Mouse (Mus musculus): ENCODE measurements around the gene Tyms. TPM values are rescaled to one million over a fixed set of nuclear protein-coding genes. Genes with fewer than 3 reads are reported as not detected.

Gene Tyms
- 393 and 408 TPM in 2 replicates for polyA plus RNA-seq (2014; fragmentation: Nextera tagmentation; extraction: Ambion mirVana)

DNA sequence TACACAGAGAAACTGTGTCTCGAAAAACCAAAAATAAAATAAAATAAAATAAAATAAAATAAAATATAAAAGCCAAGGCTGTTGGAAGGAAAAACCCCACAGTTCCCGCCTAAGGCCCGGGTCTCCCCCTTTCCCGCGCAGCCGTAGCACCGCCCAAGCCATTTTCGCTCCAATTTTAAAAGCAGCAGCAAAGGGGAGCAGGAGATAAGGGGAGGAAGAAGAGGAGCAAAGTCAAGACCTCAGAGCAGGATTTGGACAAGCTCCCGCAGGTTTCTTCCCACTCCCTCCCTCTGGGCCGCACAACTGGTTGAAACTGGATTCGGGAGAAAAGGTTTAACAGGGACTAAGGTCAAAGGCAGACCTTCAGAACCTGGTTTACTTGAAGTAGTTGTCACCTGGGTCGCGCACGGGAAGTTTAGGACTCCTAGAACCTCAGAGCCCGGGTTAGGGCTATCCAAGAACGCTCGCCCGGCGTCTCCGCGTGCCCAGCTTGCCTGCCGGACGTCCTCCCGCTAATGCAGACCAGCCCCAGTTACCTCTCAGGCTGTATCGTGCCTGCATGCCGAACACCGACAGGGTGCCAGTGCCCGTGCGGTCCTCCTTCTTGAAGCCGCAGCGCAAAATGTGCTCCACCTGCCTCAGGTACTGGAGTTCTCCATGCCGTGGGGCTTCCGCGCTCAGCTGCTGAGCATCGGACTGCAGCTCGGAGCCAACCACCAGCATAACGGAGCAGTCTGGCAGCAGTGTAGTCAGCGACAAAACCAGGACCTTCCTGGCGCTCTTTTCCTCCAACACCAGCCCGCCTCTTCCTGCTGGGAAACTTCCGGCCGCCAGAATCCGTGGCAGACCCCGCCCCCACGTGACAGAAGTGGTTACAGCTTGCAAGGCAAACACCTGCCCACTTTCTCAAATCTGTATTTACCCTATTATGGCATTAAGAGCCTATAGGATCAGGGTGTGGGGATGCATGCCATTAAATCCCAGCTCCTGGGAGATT is at the start of gene Tyms:
Tyms (minus strand) TSS at position 793 of the 997 bp plus-strand sequence.
- H3K4me1 ChIP-seq (ENCODE audit: control insufficient read depth, insufficient read depth, low read length), result peaks cover 3% of the 10 kb centered on the region; the same call in 1 of the 2 replicates
- H3K4me3 ChIP-seq (ENCODE audit: low read depth, low read length), result peak within 1 kb of the TSS; percentile 70
- peaks cover 7% of the 10 kb centered on the region; the same call in 1 of the 2 replicates for H3K36me3 ChIP-seq (ENCODE audit: control insufficient read depth, insufficient read depth, low read length)
- DNase-seq (ENCODE audit: low spot score) (peak; percentile 92), ATAC-seq (ENCODE audit: insufficient number of reproducible peaks, low FRiP score, low TSS enrichment, low read depth) (peak; percentile 82; the same call in 1 of the 2 replicates)
- H3K27ac ChIP-seq (replicated peaks; ENCODE audit: low read depth, low read length), result peak within 1 kb of the TSS; percentile 74
- WGBS, result 1% methylated on average over 45 of the region's 45 CpGs
- peak within 1 kb of the TSS; percentile 74 for H3K9ac ChIP-seq (ENCODE audit: low read length)
- no peaks in the 10 kb centered on the region for H3K27me3 ChIP-seq (ENCODE audit: control insufficient read depth, insufficient read depth, low read length)
- peak within 1 kb of the TSS; percentile 47 for H3K4me2 ChIP-seq (ENCODE audit: low read depth, severe bottlenecking)
- H3K9me3 ChIP-seq (ENCODE audit: control insufficient read depth, low read length), result no peaks in the 10 kb centered on the region

DNA sequence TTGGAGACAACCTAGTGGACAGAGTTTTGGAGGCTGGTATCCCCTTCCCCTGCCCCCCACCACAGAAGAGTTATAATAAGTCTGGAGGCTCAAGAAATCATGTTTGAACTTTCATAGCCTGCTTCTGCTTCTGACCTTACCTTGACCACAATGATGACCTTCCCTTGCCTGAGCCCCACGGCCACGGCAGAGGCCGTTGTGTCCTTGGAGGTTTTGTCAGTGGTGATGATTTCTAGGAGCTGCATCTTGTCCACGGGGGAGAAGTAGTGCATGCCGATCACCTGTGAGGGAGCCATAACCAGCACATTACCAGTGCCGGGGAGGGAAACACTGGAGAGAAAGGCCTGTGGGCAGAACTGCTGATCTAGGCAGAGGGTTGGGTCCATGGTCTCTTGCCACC is 49.1 kb upstream of the Tyms start:
- ATAC-seq (ENCODE audit: insufficient number of reproducible peaks, low FRiP score, low TSS enrichment, low read depth), result no peak
- Histone ChIP-seq H3K4me2 (ENCODE audit: low read depth, severe bottlenecking) (no peak overlapping the region), H3K9ac (ENCODE audit: low read length) (no peak overlapping the region), H3K4me1 (ENCODE audit: control insufficient read depth, insufficient read depth, low read length) (no peaks in the 10 kb centered on the region), H3K9me3 (ENCODE audit: control insufficient read depth, low read length) (no peaks in the 10 kb centered on the region), H3K4me3 (ENCODE audit: low read depth, low read length) (no peak overlapping the region), H3K27me3 (ENCODE audit: control insufficient read depth, insufficient read depth, low read length) (no peaks in the 10 kb centered on the region), H3K27ac (replicated peaks; ENCODE audit: low read depth, low read length) (no peak overlapping the region), H3K36me3 (ENCODE audit: control insufficient read depth, insufficient read depth, low read length) (peaks cover 11% of the 10 kb centered on the region; the same call in 1 of the 2 replicates)
- 90% methylated on average over 6 of the region's 6 CpGs for WGBS
- DNase-seq (ENCODE audit: low spot score), result no peak

DNA sequence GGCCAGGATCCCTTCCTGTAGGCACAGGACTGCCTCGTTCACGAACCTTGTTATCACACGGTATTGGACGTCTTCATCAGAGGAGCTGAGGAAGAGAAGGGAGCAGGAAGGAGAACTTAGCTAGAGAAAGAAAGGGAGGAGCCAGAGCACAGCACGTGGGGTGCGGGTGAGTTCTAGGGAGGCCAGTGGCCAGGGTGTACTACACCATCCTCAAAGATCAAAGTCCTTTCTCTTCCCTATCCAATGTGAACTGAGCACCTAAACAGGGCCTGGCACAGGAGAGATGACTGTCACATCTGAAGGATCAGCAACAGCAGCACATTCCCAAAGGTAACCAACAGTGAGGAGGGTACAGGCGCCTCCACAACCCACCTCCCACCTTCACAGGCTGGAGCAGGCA is 46.7 kb upstream of the Tyms start:
- ATAC-seq (ENCODE audit: insufficient number of reproducible peaks, low FRiP score, low TSS enrichment, low read depth) (no peak), DNase-seq (ENCODE audit: low spot score) (no peak)
- H3K4me1 ChIP-seq (ENCODE audit: control insufficient read depth, insufficient read depth, low read length), result no peaks in the 10 kb centered on the region
- H3K9ac ChIP-seq (ENCODE audit: low read length), result no peak overlapping the region
- H3K4me3 ChIP-seq (ENCODE audit: low read depth, low read length), result no peak overlapping the region
- no peak overlapping the region for H3K27ac ChIP-seq (replicated peaks; ENCODE audit: low read depth, low read length)
- no peak overlapping the region for H3K4me2 ChIP-seq (ENCODE audit: low read depth, severe bottlenecking)
- peaks cover 4% of the 10 kb centered on the region; the same call in 1 of the 2 replicates for H3K27me3 ChIP-seq (ENCODE audit: control insufficient read depth, insufficient read depth, low read length)
- no peaks in the 10 kb centered on the region for H3K9me3 ChIP-seq (ENCODE audit: control insufficient read depth, low read length)
- peaks cover 11% of the 10 kb centered on the region; the same call in 1 of the 2 replicates for H3K36me3 ChIP-seq (ENCODE audit: control insufficient read depth, insufficient read depth, low read length)
- 90% methylated on average over 7 of the region's 7 CpGs for WGBS

DNA sequence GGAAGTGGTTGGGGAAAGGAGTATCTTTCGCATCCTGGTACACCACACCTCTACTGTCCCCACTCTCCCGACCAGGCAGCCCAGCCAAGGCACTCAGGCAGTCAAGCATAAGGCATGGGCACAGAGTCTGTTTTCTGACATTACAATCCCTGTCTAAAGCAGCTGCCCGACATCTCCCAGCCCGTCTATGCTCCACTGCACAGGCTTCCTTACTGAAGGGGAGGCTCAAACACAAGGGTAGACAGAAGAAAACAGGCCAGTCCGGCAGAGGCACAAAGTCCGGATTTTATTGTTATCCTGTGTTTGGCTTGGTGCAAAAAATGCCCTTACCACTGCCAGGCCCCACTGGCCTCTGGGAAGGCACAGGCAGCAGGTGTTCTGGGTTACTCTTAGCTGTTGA is 45.7 kb upstream of the Tyms start:
- H3K9me3 ChIP-seq (ENCODE audit: control insufficient read depth, low read length), result no peaks in the 10 kb centered on the region
- H3K27me3 ChIP-seq (ENCODE audit: control insufficient read depth, insufficient read depth, low read length), result peaks cover 9% of the 10 kb centered on the region; the same call in 1 of the 2 replicates
- no peak overlapping the region for H3K9ac ChIP-seq (ENCODE audit: low read length)
- no peaks in the 10 kb centered on the region for H3K4me1 ChIP-seq (ENCODE audit: control insufficient read depth, insufficient read depth, low read length)
- no peak for DNase-seq (ENCODE audit: low spot score)
- H3K4me3 ChIP-seq (ENCODE audit: low read depth, low read length), result no peak overlapping the region
- 89% methylated on average over 6 of the region's 6 CpGs for WGBS
- H3K4me2 ChIP-seq (ENCODE audit: low read depth, severe bottlenecking), result no peak overlapping the region
- ATAC-seq (ENCODE audit: insufficient number of reproducible peaks, low FRiP score, low TSS enrichment, low read depth), result no peak
- H3K27ac ChIP-seq (replicated peaks; ENCODE audit: low read depth, low read length), result no peak overlapping the region
- peaks cover 11% of the 10 kb centered on the region; the same call in 1 of the 2 replicates for H3K36me3 ChIP-seq (ENCODE audit: control insufficient read depth, insufficient read depth, low read length)

DNA sequence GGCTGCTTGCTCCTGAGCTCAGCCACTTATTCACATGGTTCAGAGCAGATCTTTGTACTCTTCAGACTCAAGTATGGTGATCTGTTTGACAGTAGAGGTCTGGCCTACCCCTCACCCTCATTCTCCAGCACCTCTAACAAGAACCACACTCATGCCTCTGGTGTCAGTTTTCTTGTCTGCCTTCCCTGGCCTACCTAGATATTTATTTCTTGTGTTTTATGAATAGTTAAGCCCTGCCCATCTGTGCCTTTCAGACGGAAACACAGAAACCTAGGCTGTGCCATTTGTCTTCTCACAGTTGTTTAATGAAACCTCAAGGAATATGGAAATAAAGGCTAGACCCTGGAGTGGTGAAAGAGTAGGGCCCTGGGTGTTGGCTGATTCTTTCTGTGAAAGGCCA is 44.6 kb upstream of the Tyms start:
- H3K9ac ChIP-seq (ENCODE audit: low read length), result no peak overlapping the region
- peaks cover 11% of the 10 kb centered on the region; the same call in 1 of the 2 replicates for H3K36me3 ChIP-seq (ENCODE audit: control insufficient read depth, insufficient read depth, low read length)
- no peak overlapping the region for H3K4me3 ChIP-seq (ENCODE audit: low read depth, low read length)
- ATAC-seq (ENCODE audit: insufficient number of reproducible peaks, low FRiP score, low TSS enrichment, low read depth) (no peak), DNase-seq (ENCODE audit: low spot score) (no peak)
- no peak overlapping the region for H3K4me2 ChIP-seq (ENCODE audit: low read depth, severe bottlenecking)
- H3K27ac ChIP-seq (replicated peaks; ENCODE audit: low read depth, low read length), result no peak overlapping the region
- no peaks in the 10 kb centered on the region for H3K9me3 ChIP-seq (ENCODE audit: control insufficient read depth, low read length)
- WGBS, result 83% methylated on average over 1 of the region's 1 CpGs
- peaks cover 18% of the 10 kb centered on the region for H3K27me3 ChIP-seq (ENCODE audit: control insufficient read depth, insufficient read depth, low read length)
- no peaks in the 10 kb centered on the region for H3K4me1 ChIP-seq (ENCODE audit: control insufficient read depth, insufficient read depth, low read length)

DNA sequence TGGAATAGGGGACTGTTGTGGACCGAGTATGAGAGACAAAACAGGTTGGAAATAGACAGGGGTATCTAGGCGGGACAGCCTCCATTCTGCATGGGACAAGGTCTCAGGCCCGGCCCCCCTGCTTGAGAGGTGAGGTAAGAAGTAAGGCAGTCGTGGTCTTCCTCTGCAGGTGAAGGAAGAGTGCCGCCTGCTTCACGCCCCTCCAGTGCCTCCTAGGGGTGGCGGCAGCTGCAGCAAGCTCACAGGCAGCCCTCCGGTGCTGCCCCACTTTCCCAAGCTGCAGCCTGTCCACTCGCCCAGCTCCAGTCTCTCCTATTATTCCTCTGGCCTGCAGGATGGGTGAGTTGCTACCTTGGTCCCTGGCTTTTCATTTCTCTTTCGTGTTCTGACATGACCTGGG is 42.3 kb upstream of the Tyms start:
- H3K27ac ChIP-seq (replicated peaks; ENCODE audit: low read depth, low read length), result no peak overlapping the region
- DNase-seq (ENCODE audit: low spot score) (no peak), ATAC-seq (ENCODE audit: insufficient number of reproducible peaks, low FRiP score, low TSS enrichment, low read depth) (no peak)
- H3K4me2 ChIP-seq (ENCODE audit: low read depth, severe bottlenecking), result no peak overlapping the region
- H3K27me3 ChIP-seq (ENCODE audit: control insufficient read depth, insufficient read depth, low read length), result peaks cover 22% of the 10 kb centered on the region
- WGBS, result 19% methylated on average over 10 of the region's 10 CpGs
- H3K9ac ChIP-seq (ENCODE audit: low read length), result no peak overlapping the region
- H3K9me3 ChIP-seq (ENCODE audit: control insufficient read depth, low read length), result no peaks in the 10 kb centered on the region
- no peak overlapping the region for H3K4me3 ChIP-seq (ENCODE audit: low read depth, low read length)
- peaks cover 7% of the 10 kb centered on the region; the same call in 1 of the 2 replicates for H3K36me3 ChIP-seq (ENCODE audit: control insufficient read depth, insufficient read depth, low read length)
- peaks cover 7% of the 10 kb centered on the region for H3K4me1 ChIP-seq (ENCODE audit: control insufficient read depth, insufficient read depth, low read length)

DNA sequence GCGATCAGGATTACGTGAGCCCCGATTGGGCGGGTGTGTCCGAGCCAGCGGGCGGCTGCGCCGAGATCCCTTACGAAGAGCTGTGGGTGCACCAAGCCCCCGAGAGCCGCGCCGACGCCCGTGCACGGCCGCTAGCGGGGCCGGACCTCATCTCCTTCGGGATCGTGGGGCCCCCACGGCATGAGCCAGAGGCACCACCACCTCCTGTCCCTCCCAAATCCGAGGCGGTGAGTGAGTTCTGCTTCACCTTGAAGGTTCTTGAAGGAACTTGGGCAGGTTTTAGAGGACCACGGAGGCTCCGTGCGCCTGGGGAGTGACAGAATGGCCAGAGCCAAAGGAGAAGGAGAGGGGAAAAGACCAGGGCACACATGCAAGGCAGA is 41.3 kb upstream of the Tyms start:
- H3K4me3 ChIP-seq (ENCODE audit: low read depth, low read length), result peak overlapping the region; percentile 52
- H3K27ac ChIP-seq (replicated peaks; ENCODE audit: low read depth, low read length), result no peak overlapping the region
- peaks cover 4% of the 10 kb centered on the region; the same call in 1 of the 2 replicates for H3K36me3 ChIP-seq (ENCODE audit: control insufficient read depth, insufficient read depth, low read length)
- no peaks in the 10 kb centered on the region for H3K9me3 ChIP-seq (ENCODE audit: control insufficient read depth, low read length)
- peak overlapping the region; percentile 91 for H3K4me2 ChIP-seq (ENCODE audit: low read depth, severe bottlenecking)
- WGBS, result 1% methylated on average over 28 of the region's 28 CpGs
- ATAC-seq (ENCODE audit: insufficient number of reproducible peaks, low FRiP score, low TSS enrichment, low read depth) (no peak), DNase-seq (ENCODE audit: low spot score) (no peak)
- peaks cover 25% of the 10 kb centered on the region for H3K27me3 ChIP-seq (ENCODE audit: control insufficient read depth, insufficient read depth, low read length)
- H3K9ac ChIP-seq (ENCODE audit: low read length), result peak overlapping the region; percentile 67
- peaks cover 13% of the 10 kb centered on the region for H3K4me1 ChIP-seq (ENCODE audit: control insufficient read depth, insufficient read depth, low read length)

DNA sequence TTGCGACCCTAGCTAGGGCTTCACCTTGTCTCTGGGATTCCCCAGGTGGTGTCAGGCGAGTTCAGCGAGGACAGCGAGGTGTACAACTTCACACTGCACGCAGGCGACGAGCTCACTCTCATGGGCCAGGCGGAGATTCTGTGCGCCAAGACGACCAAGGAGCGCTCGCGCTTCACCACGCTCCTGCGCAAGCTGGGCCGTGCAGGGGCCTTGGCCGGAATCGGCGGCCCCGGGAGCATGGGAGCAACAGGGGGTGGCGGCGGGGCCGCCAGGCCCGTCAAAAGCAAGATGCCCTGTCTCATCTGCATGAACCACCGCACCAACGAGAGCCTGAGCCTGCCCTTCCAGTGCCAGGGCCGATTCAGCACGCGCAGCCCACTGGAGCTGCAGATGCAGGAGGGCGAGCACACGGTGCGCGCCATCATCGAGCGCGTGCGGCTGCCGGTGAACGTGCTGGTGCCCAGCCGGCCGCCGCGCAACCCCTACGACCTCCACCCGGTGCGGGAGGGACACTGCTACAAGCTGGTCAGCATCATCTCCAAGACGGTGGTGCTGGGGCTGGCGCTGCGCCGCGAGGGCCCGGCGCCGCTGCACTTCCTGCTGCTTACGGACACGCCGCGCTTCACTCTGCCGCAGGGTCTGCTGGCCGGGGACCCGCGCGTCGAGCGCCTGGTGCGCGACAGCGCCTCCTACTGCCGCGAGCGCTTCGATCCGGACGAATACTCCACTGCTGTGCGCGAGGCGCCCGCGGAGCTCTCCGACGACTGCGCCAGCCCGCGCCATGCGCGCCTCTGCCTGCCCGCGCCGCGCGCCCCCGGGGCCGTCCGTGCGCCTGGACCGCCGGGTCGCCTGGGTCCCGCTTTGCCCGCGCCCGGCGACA is 40.7 kb upstream of the Tyms start:
- peak; percentile 72; the same call in 1 of the 2 replicates for ATAC-seq (ENCODE audit: insufficient number of reproducible peaks, low FRiP score, low TSS enrichment, low read depth)
- peak; percentile 91 for DNase-seq (ENCODE audit: low spot score)
- H3K4me3 ChIP-seq (ENCODE audit: low read depth, low read length), result peak overlapping the region; percentile 52
- no peaks in the 10 kb centered on the region for H3K36me3 ChIP-seq (ENCODE audit: control insufficient read depth, insufficient read depth, low read length)
- peak overlapping the region; percentile 67 for H3K9ac ChIP-seq (ENCODE audit: low read length)
- peaks cover 13% of the 10 kb centered on the region for H3K4me1 ChIP-seq (ENCODE audit: control insufficient read depth, insufficient read depth, low read length)
- peak overlapping the region; percentile 91 for H3K4me2 ChIP-seq (ENCODE audit: low read depth, severe bottlenecking)
- H3K9me3 ChIP-seq (ENCODE audit: control insufficient read depth, low read length), result no peaks in the 10 kb centered on the region
- no peak overlapping the region for H3K27ac ChIP-seq (replicated peaks; ENCODE audit: low read depth, low read length)
- WGBS, result under 1% methylated on average over 95 of the region's 103 CpGs
- H3K27me3 ChIP-seq (ENCODE audit: control insufficient read depth, insufficient read depth, low read length), result peaks cover 27% of the 10 kb centered on the region
